Mouse (Mus musculus) small intestine, adult 2 months (tissue): ENCODE data around the gene 4930568D16Rik. TPM values are rescaled to one million over a fixed set of nuclear protein-coding genes. Genes with fewer than 3 reads are reported as not detected.

Experiments used
- H3K27ac ChIP-seq: fragments of 200-500 bp; 2 replicates; pipeline ENCODE4 v1.5.1; 2012; ENCODE audit warnings: low read depth, low read length, control low read depth, inconsistent platforms; ENCODE audit not compliant: insufficient read depth
- H3K27me3 ChIP-seq: fragments of 200-500 bp; 2 replicates; pipeline ENCODE4 v1.6.1; 2012; ENCODE audit warnings: mild to moderate bottlenecking, moderate library complexity, low read length, inconsistent platforms; ENCODE audit not compliant: control insufficient read depth, insufficient read depth
- H3K36me3 ChIP-seq: fragments of 200-500 bp; 2 replicates; pipeline ENCODE4 v1.6.1; 2012; ENCODE audit warnings: mild to moderate bottlenecking, low read length, control low read depth, inconsistent platforms; ENCODE audit not compliant: control insufficient read depth, insufficient read depth
- H3K4me1 ChIP-seq: fragments of 200-500 bp; 2 replicates; pipeline ENCODE4 v1.6.1; 2012; ENCODE audit warnings: low read length, inconsistent platforms, mixed read lengths; ENCODE audit not compliant: control insufficient read depth, insufficient read depth, insufficient read length
- H3K4me3 ChIP-seq: fragments of 200-500 bp; 2 replicates; pipeline ENCODE4 v1.5.1; 2012; ENCODE audit warnings: low read depth, mild to moderate bottlenecking, control low read depth, inconsistent platforms, low read length, moderate library complexity
- CTCF ChIP-seq: fragments of 200-500 bp; IDR thresholded peaks from 2 replicates; pipeline ENCODE4 v1.5.1; 2012; ENCODE audit warnings: low read depth, mild to moderate bottlenecking, control low read depth, inconsistent platforms, low read length, moderate library complexity, mixed read lengths; ENCODE audit not compliant: insufficient replicate concordance, insufficient read length; ENCODE audit errors: extremely low read depth
- POLR2A ChIP-seq: fragments of 200-500 bp; IDR thresholded peaks from 2 replicates; pipeline ENCODE4 v1.6.1; 2012; ENCODE audit warnings: low read depth, mild to moderate bottlenecking, control low read depth, inconsistent platforms, low read length, moderate library complexity
- WGBS: fragments of 180-500 bp; shearing (Covaris S2); methylation state at CpG from one replicate; pipeline ENCODE4 v1.1.7; 2018; 5-methylcytosine and 5-hydroxymethylcytosine counted together
- polyA plus RNA-seq: library from polyadenylated mRNA; depleted of rRNA; stranded (reverse); fragments of >200 nt; gene quantifications from 2 replicates; pipeline ENCODE4 v1.2.3, GENCODE M21; 2012; rRNA removed

The 4930568D16Rik gene
- polyA plus RNA-seq, 1 experiment, result not detected

DNA sequence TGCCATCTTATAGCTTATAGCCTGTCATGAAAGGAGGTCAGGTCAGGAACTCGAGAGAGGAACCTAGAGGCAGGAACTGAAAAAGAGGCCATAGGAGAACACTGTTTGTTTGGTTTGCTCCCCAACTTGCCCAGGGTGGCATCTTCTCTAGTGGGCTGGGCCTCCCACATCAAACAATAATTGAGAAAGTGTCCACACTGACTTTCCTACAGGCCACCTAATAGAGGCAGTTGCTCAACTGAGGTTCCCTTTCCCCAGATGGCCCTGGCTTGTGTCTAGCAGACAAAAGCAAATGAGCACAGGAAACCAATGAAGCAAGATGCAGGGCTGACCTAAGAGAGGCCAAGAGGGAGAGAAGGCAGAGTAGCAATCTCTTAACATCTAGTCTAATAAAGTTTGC is 59.4 kb downstream of the 4930568D16Rik start:
- Histone ChIP-seq H3K36me3 (peaks cover 6% of the 10 kb centered on the region; the same call in 1 of the 2 replicates), H3K4me1 (peaks cover 32% of the 10 kb centered on the region), H3K4me3 (no peak overlapping the region), H3K27ac (no peak overlapping the region), H3K27me3 (no peaks in the 10 kb centered on the region)
- TF ChIP-seq CTCF (no peak), POLR2A (no peak)
- 62% methylated on average over 1 of the region's 1 CpGs for WGBS

Other genes with a start within 250 kb of the 4930568D16Rik start
- gene Rab14, start 166.6 kb downstream of the 4930568D16Rik start, polyA plus RNA-seq, result 28.2 and 239 TPM in 2 replicates
- gene Gsn, start 111.3 kb downstream of the 4930568D16Rik start, polyA plus RNA-seq, result 198 and 205 TPM in 2 replicates
- gene Stom, start 30.8 kb downstream of the 4930568D16Rik start, polyA plus RNA-seq, result 19.9 and 55.4 TPM in 2 replicates
- not detected in 2 replicates for gene 4930402F06Rik, start 29.4 kb upstream of the 4930568D16Rik start, polyA plus RNA-seq
- 3.5 and 3.6 TPM in 2 replicates for gene Ggta1, start 95.5 kb upstream of the 4930568D16Rik start, polyA plus RNA-seq
- 66.2 and 140 TPM in 2 replicates for gene Dab2ip, start 190.5 kb upstream of the 4930568D16Rik start, polyA plus RNA-seq